Mouse (Mus musculus): ENCODE measurements around the gene Svop.

Gene Svop

DNA sequence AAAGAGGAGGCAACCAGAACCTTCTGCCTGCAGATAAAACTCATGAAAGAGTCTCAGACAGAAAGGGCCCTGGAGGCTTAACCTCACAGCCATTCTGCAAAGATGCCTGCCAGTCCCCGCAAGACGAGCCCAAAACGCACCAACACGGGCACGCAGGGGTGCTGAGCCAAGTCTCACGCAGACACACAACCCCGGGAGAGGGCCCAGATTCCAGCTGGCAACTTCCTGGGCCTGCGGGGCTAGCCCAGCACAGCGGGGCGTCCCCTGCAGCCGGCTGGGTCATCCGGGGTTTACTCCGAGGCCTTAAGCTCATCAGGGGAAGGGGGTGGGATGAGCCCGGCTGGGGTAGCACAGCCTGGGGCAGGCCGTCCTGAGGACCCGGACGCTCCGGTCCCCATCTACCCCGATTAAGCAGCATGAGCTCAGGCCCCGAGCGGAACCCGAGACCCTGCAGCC lies 98.3 kb downstream of the Svop start:
- peak; percentile 27 to 33 for DNase-seq

DNA sequence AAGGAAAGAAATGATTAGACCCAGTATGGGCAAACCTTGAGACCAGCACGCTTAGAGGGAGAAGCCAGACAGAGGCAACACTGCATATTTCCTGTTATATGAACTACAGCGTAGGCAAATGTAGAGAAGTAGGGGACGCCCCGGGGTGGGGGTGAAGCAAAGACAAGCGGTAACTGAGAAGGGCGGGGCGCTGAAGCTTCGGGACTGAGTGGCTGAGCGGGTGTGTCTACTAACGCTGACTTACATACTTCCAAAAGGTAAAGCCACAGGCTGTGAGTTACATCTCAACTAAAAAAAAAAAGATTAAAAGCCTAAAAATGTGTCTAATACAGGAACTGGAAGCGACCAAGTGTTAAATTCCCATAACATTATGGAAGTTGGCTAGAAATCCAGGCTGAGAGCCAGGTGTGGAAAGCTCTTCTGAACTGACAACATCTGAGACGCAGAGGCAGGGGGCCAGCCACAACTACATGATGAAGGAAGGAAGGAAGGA lies 99.0 kb downstream of the Svop start:
- DNase-seq = peak; percentile 73 to 78

DNA sequence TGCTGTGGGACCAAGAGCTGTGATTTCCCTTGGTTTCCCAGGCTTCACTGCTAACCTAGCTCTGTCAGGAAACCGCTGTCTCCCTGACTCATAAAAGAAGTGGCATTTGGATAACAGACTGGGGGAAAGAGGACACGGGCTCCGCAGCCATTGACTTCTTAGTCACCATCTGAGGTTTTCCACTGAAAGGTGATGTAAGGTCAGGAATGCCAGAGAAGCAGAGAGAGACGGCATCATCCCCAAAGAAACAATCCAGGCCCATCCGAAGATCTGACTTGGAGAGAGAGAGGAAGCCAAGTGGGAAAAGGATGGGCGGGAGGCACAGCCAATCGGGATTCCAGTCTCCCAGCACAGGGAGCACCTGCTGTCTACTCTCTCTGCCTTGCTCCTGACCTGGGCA lies 100.2 kb downstream of the Svop start:
- DNase-seq = no peak

DNA sequence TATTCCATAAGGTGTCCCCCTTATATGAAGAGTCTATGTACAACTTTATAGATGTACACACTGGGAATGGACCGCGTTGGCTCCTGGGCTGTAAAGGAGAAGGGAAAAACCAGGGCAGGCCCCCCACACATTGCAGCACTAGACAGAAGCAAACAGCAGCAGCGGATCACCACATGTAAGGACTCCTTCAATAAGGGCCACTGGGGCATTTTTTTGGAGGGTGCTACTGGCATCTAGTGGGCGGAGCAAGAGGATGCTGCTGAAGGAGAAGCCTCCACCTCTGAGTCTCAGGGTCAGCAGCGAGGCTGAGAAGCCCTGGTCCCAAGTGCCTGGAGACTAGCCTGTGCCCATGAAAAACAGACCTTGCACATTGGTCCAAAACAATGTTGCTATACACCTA lies 100.8 kb downstream of the Svop start:
- no peak for DNase-seq

DNA sequence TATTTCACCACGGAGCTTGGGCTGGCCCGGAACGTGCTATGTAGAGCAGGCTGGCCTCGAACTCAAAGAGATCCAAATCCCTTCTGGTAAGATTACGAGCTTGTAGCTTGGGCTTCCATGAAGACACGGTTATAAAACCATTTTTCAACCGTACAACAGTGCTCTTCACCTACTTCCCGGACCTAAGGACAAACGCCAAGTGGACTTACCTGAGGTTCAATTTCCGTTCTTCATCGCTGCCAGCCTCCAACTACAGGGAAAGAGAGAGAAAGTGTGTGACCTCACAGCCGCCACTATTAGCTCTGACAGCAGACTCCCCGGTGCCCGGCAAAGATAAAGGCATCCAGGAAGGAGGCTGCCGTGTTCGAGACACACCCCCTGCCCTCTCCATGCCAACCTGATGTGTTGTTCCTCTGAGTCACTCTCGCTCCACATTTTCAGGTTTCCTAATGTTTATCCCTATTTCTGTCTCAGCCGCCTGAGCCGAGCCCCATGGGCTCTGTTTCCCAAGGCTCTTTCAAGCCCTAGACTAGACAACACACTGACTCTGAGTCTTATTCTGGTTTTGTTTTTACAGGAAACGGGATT lies 101.8 kb downstream of the Svop start:
- DNase-seq = no peak

DNA sequence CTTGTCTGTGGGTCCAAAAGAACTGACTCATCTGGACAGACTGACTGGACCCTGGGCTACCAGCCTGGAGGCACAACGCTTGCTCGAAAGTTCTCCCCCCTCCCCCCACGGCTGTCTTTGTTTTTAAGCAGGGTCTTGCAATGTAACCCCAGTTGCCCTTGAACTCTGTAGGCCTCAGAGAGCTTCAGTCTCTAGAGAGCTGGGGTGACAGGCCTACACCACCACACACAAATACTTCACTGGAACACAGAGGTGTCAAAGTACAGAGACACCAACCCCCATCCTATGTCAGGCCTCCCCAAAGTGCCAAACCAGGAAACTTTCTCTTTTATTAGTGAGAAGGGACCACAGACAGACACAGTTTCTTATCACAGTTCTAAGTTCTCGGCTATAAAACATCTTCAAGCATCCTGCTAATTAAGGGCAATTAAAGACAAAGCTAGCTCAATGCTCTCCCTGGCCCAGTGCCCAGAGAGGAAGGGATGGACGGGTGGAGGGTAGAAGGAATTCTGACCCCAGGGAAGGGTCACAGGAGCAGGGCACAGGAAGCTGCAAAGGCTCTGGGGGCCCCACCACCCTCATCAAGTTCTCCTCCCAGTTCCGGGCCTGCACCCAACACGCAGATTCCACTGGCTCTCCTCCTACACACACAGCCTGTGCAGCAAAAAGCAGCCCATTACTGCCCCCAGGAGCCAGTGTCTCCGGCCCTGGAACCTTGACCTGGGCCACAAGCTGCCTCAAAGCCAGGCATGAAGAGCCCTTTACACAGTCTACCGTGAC lies 105.0 kb downstream of the Svop start:
- no peak for DNase-seq

DNA sequence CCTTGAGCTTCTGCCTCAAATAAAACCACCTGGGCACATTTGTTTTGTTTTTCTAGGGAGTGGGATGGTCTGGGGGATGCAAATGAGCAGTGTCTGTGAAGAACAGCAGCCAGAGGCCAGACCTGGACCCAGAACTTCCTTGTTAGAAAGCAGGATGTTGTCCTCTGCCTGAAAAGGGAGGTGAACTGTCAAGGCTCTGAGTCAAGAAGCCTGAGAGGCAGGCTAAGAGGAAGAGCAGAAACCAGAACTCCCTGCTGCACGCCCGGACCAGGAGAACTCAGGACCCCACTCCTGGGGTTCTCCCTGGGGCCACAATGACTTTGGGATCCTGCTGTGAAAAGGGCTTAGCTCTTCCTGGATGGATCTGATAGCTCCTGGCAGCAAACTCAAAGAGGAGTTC lies 105.6 kb downstream of the Svop start:
- DNase-seq = no peak

DNA sequence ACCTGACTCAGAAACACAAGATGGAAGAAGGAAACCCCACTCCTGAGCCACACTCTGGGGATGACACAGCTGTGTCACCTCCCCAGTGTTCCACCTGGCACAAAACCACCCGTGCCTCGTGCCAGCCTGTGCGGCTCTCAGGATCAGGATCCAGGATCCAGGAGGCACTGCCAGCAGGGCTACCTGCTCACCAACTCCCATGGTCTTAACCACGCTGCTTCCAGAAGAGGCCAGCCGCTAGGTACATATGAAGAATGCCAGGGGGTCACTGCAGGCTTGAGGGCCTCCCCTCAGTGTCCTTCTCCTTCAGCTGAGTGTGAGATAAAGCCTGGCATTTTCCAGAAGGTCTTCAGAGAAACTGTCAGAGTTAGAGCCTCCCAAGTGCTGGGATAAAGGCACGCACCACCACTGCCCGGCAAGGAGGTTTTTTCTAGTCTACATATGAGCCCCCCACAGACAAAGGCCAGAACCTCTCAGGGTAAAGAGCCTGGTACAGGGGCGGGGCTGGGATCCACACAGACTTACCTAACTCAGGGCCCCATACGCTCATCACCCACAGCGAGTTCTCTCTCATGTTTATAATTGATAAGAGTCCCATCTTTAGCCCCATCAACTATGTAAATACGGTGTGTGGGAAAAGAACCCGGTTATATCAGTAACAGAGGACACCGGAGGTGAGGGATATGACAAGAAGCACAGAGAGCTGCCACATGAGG lies 107.2 kb downstream of the Svop start:
- no peak for DNase-seq

DNA sequence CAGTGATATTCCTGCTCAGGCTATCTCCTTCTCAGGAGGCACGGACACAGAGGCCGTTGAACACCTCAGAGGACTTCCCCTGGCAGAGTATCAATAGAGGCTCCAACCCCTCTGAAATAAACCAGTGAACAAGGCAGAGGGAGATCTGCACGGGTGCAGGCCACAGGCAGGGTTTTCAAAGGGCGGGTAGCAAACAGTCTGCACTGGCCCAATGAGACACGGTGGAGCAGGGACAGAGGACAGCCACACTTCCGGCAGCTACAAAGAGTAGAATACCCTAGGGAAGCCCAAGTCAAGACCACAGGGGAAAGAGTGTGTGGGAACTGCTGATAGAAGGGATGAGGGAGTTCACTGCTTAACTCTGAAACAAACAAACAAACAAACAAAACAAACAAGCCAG lies 107.8 kb downstream of the Svop start:
- no peak for DNase-seq

DNA sequence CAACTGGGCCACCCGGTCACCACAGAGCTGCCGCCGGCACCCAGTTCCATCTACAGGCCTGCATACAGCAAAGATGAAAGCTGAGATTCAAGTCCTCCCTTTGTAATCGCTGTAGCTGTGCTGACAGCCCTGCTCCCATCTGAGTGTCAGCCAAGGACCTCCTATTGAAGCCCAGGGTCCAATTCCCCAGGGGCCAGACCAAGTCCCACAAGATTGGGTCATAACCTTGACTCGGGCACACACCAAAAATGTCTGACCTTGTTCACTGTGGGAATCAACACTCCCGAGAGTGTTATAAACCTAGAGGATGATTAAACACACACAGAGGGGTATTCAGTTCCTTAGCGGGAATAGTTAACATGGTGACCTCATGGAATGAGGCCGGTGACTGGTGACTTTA lies 109.5 kb downstream of the Svop start:
- no peak for DNase-seq

DNA sequence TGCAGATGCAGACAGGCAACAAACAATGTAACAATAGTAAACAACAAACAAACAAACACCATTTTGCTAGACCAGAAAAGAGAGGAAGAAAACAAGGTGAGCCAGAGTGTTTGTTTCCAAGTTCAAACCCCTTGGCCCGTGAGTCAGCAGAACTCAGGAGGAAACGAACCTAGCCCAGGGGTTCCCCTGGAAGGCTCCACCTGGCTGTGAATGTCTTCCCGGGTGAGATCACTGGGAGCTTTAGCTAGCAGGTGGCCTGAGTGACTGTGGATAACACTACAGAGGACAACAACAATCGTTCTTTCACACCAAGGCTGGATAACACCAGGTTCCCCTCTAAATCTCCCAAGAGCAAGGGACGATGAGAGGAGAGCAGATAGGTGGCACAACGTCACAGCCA lies 110.2 kb downstream of the Svop start:
- DNase-seq = no peak

DNA sequence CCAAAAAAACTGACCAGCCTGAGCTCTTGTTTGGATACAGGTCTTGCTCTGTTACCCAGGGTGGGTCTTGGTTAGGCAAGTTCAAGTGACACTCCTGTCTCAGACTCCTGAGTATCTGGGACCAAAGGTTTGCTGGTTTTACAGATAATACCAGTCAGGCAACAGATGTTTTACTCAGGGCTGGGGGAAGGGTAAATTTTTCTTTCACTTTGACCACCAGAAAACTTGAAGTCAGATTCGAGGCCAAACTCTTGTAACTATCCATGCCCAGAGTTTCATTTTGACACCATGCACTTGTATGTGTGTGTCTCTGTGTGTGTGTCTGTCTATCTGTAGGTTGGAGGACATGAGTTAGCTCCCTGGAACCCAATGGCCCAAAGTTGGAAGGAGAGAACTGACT lies 110.9 kb downstream of the Svop start:
- DNase-seq = no peak

DNA sequence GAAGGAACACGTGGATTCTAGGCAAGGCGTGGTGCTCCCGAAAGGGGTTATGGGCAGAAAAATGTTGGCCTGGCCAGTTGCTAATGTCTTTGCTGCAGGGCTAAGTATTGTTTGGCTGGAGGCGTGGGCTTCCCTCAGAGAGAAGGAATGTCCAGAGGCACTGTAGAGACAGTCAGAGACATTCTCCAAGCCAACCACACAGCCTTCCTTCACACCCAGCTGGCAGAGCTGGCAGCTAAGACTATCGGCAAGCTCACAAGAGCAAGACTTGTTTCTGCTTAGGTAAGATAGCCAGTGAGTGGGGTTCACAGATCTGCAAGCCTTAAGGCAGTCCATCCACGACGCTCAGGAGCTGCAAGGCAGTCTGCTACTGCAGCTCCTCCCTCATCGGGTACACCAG lies 114.1 kb downstream of the Svop start:
- no peak for DNase-seq

All from thymus, postnatal 36 days (tissue).